Comparison of ENCODE assay signal across 12 mouse cellular contexts in the genomic region with DNA sequence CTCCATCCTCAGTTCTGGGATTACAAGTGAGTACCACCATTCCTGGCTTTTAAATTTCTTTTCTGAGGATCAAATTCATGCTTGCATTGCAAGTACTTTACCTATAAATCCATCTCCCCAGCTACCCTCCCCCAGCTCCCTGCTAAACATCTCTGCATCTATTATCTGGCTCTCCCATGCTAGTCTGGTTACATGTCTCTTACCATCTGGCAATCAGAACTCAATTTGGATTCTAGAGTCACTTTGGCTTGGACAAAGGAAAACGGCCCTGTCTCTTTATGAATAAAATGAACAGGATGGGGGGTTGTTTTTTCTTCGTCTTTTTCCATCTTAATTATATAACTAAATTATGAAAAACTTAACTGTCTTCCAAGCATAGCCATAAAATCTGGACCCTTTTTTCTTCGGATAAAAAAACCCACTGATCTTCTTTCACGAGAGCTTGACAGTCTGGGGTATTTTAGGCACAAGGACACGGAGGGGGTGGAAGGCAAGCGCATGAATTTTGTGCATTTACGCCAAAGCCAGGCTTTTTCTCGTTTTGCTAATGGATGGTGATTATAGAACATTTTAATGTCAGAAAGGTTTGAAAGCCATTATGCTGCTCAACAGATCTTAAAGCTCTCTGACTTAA.
DNase-seq lines count a peak whose midpoint lies in the region; ATAC-seq and TF ChIP-seq lines count a peak whose summit lies in the region.
"Had no signal": no experiment of that assay in that cellular context is flagged by ENCODE, and none has a peak within 500 bp of the region (broad histone marks: within the 10 kb centered on the region; RNA-seq: fewer than 3 reads in every experiment).

No protein-coding gene starts in this region.

- H3K36me3 ChIP-seq in forebrain, embryonic 11.5 days (ENCODE audit: control insufficient read depth, insufficient read depth, low read length) = no peaks in the 10 kb centered on the region
- H3K36me3 ChIP-seq in hindbrain, postnatal 0 days (ENCODE audit: insufficient read depth, low read length) = no peaks in the 10 kb centered on the region
- no peaks in the 10 kb centered on the region for H3K36me3 ChIP-seq in intestine, postnatal 0 days (ENCODE audit: control insufficient read depth, insufficient read depth)
- no peaks in the 10 kb centered on the region for H3K36me3 ChIP-seq in kidney, embryonic 16.5 days (ENCODE audit: insufficient read depth, low read length)
- H3K36me3 ChIP-seq: heart, embryonic 12.5 days; lung, embryonic 15.5 days; neural tube, embryonic 12.5 days had no signal

- TF ChIP-seq CTCF in layer of hippocampus, adult 2 months (conservative IDR thresholded peaks at IDR 0.05) = no peak
- no peak for TF ChIP-seq CTCF in hindbrain, postnatal 0 days (IDR thresholded peaks at IDR 0.05; ENCODE audit: low read depth)
- TF ChIP-seq CTCF in intestine, postnatal 0 days (IDR thresholded peaks at IDR 0.05; ENCODE audit: low read depth) = no peak

- H3K4me1 ChIP-seq in forebrain, embryonic 11.5 days (replicated peaks; ENCODE audit: control insufficient read depth, insufficient read depth, low read length) = 0 out of 2 replicates have a peak, but pooled peaks cover 2% of the 10 kb centered on the region
- 0 out of 2 replicates have a peak, but pooled peaks cover 6% of the 10 kb centered on the region for H3K4me1 ChIP-seq in hindbrain, postnatal 0 days (ENCODE audit: insufficient read depth, low read length)
- H3K4me1 ChIP-seq in intestine, postnatal 0 days (replicated peaks; ENCODE audit: control insufficient read depth, insufficient read depth, low read length) = no peaks in the 10 kb centered on the region
- no peaks in the 10 kb centered on the region for H3K4me1 ChIP-seq in kidney, embryonic 16.5 days (ENCODE audit: insufficient read depth, low read length)
- H3K4me1 ChIP-seq: heart, embryonic 12.5 days; lung, embryonic 15.5 days had no signal

- DNase-seq in layer of hippocampus, adult 2 months (ENCODE audit: low spot score in 2 of 2) = peak in 1 of 2 experiments; percentile 15
- DNase-seq in layer of hippocampus, postnatal 36 days = no peak
- no peak for DNase-seq in forebrain, embryonic 11.5 days (ENCODE audit: low spot score)
- DNase-seq in hindbrain, postnatal 0 days (ENCODE audit: low spot score) = peak; percentile 30
- DNase-seq in right cerebral cortex, postnatal 10 days (ENCODE audit: low spot score in 2 of 2) = peak; percentile 50 to 63
- no peak for DNase-seq in ovary, adult 18-20 months (ENCODE audit: low spot score)

- H3K9ac ChIP-seq in forebrain, embryonic 11.5 days (ENCODE audit: low read length) = no peak overlapping the region; the same call in 1 of the 2 replicates
- H3K9ac ChIP-seq in hindbrain, postnatal 0 days (replicated peaks; ENCODE audit: low read length) = no peak overlapping the region
- H3K9ac ChIP-seq in intestine, postnatal 0 days (ENCODE audit: low read depth, low read length) = no peak overlapping the region
- H3K9ac ChIP-seq in kidney, embryonic 16.5 days (replicated peaks; ENCODE audit: low read length) = no peak overlapping the region
- H3K9ac ChIP-seq: heart, embryonic 12.5 days; lung, embryonic 15.5 days; neural tube, embryonic 12.5 days had no signal

- no peak for ATAC-seq in forebrain, embryonic 11.5 days (replicated peaks; ENCODE audit: low FRiP score)
- ATAC-seq in hindbrain, postnatal 0 days = no peak
- ATAC-seq in intestine, postnatal 0 days = no peak
- no peak for ATAC-seq in kidney, embryonic 16.5 days (ENCODE audit: low FRiP score, low TSS enrichment)
- ATAC-seq: intestine, embryonic 16.5 days had no signal

- no peaks in the 10 kb centered on the region for H3K27me3 ChIP-seq in forebrain, embryonic 11.5 days (ENCODE audit: control insufficient read depth, insufficient read depth, low read length)
- no peaks in the 10 kb centered on the region for H3K27me3 ChIP-seq in hindbrain, postnatal 0 days (ENCODE audit: insufficient read depth, low read length)
- no peaks in the 10 kb centered on the region for H3K27me3 ChIP-seq in intestine, postnatal 0 days (replicated peaks; ENCODE audit: control insufficient read depth, insufficient read depth, low read length)
- H3K27me3 ChIP-seq in kidney, embryonic 16.5 days (ENCODE audit: insufficient read depth, low read length) = no peaks in the 10 kb centered on the region
- H3K27me3 ChIP-seq: heart, embryonic 12.5 days; lung, embryonic 15.5 days; neural tube, embryonic 12.5 days had no signal

- H3K9me3 ChIP-seq in forebrain, embryonic 11.5 days (ENCODE audit: control insufficient read depth, low read length) = no peaks in the 10 kb centered on the region
- H3K9me3 ChIP-seq in hindbrain, postnatal 0 days (ENCODE audit: low read length) = no peaks in the 10 kb centered on the region
- H3K9me3 ChIP-seq in intestine, postnatal 0 days (ENCODE audit: control insufficient read depth) = no peaks in the 10 kb centered on the region
- no peaks in the 10 kb centered on the region for H3K9me3 ChIP-seq in kidney, embryonic 16.5 days (ENCODE audit: low read length)
- H3K9me3 ChIP-seq: heart, embryonic 12.5 days; lung, embryonic 15.5 days; neural tube, embryonic 12.5 days had no signal

- 71% methylated on average over 8 of the region's 8 CpGs for WGBS in forebrain, embryonic 11.5 days
- WGBS in hindbrain, postnatal 0 days = 44% methylated on average over 8 of the region's 8 CpGs
- 83% methylated on average over 8 of the region's 8 CpGs for WGBS in intestine, postnatal 0 days
- WGBS in kidney, embryonic 16.5 days = 53% methylated on average over 8 of the region's 8 CpGs

- H3K4me2 ChIP-seq in forebrain, embryonic 11.5 days (ENCODE audit: low read depth, low read length, severe bottlenecking) = no peak overlapping the region
- no peak overlapping the region for H3K4me2 ChIP-seq in hindbrain, postnatal 0 days (ENCODE audit: low read depth, low read length)
- no peak overlapping the region for H3K4me2 ChIP-seq in intestine, postnatal 0 days (replicated peaks; ENCODE audit: low read depth)
- H3K4me2 ChIP-seq in kidney, embryonic 16.5 days (replicated peaks; ENCODE audit: low read depth, low read length) = no peak overlapping the region
- H3K4me2 ChIP-seq: heart, embryonic 12.5 days; lung, embryonic 15.5 days; neural tube, embryonic 12.5 days had no signal

- no peak overlapping the region for H3K4me3 ChIP-seq in layer of hippocampus, adult 2 months
- H3K4me3 ChIP-seq in forebrain, embryonic 11.5 days (ENCODE audit: low read depth, low read length) = no peak overlapping the region
- no peak overlapping the region for H3K4me3 ChIP-seq in hindbrain, postnatal 0 days (ENCODE audit: low read length)
- no peak overlapping the region for H3K4me3 ChIP-seq in intestine, postnatal 0 days (ENCODE audit: low read depth, low read length)
- H3K4me3 ChIP-seq in kidney, embryonic 16.5 days (ENCODE audit: low read length) = no peak overlapping the region
- H3K4me3 ChIP-seq: heart, embryonic 12.5 days; lung, embryonic 15.5 days; neural tube, embryonic 12.5 days had no signal

- peak overlapping the region; percentile 71 for H3K27ac ChIP-seq in layer of hippocampus, adult 2 months
- H3K27ac ChIP-seq in forebrain, embryonic 11.5 days (ENCODE audit: low read depth, low read length) = 0 out of 2 replicates have a peak overlapping the region, but pooled peaks have one; percentile 18
- no peak overlapping the region for H3K27ac ChIP-seq in hindbrain, postnatal 0 days
- H3K27ac ChIP-seq in intestine, postnatal 0 days (ENCODE audit: low read depth, low read length) = no peak overlapping the region
- no peak overlapping the region for H3K27ac ChIP-seq in kidney, embryonic 16.5 days (ENCODE audit: low read length)
- H3K27ac ChIP-seq: lung, embryonic 15.5 days; neural tube, embryonic 12.5 days had no signal

Comparison
In these comparisons a context has a peak if more than half of its experiments do, and no peak if none do; other contexts are left out.
1. DNase-seq: peak in hindbrain, postnatal 0 days (single experiment) and right cerebral cortex, postnatal 10 days (2 of 2); none in layer of hippocampus, postnatal 36 days (0 of 2), forebrain, embryonic 11.5 days (single experiment) and ovary, adult 18-20 months (single experiment).
2. H3K27ac ChIP-seq: peak in layer of hippocampus, adult 2 months (single experiment) and forebrain, embryonic 11.5 days (single experiment); none in hindbrain, postnatal 0 days (single experiment), intestine, postnatal 0 days (single experiment) and kidney, embryonic 16.5 days (single experiment).